In the genomic region with DNA sequence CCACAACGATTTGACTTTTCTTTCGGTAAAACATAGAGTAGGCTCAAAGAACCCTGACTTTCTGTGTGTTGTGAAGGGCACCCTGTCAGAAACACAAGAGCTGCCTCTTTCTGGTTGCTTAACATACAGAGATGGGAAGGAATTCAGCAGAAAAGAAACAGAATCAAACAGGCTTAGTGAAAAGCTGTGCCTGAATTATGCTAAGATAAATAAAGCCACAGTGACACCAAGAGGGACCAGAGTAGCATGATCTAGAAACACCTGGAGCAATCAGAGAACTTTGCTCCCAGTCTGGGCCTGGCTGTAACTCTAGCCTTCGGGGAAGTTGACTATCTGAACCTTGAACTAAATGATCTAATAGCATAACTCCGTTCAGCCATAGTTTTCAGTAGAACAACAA, we compare ENCODE assay signal across 10 mouse cellular contexts.
DNase-seq lines count a peak whose midpoint lies in the region; ATAC-seq and TF ChIP-seq lines count a peak whose summit lies in the region.
"Had no signal": no experiment of that assay in that cellular context is flagged by ENCODE, and none has a peak within 500 bp of the region (broad histone marks: within the 10 kb centered on the region; RNA-seq: fewer than 3 reads in every experiment).

No protein-coding gene starts in this region.

- ATAC-seq in frontal cortex, adult (ENCODE audit: low TSS enrichment) = 0 out of 2 replicates have a peak, but pooled peaks have one; percentile 58
- no peak for ATAC-seq in liver, embryonic 11.5 days (replicated peaks; ENCODE audit: low FRiP score)
- ATAC-seq in liver, embryonic 12.5 days = no peak
- ATAC-seq in stomach, embryonic 16.5 days (ENCODE audit: insufficient read depth, low FRiP score) = peak; percentile 30; the same call in 1 of the 2 replicates
- ATAC-seq in forebrain, embryonic 14.5 days = no peak

- no peak for TF ChIP-seq POLR2A in cerebellum, adult 2 months (IDR thresholded peaks at IDR 0.05; ENCODE audit: borderline replicate concordance, insufficient read depth, low read length)

- 68% methylated on average over 4 of the region's 4 CpGs for WGBS in liver, embryonic 11.5 days
- 66% methylated on average over 4 of the region's 4 CpGs for WGBS in liver, embryonic 12.5 days (ENCODE audit: insufficient replicate concordance)
- 58% methylated on average over 4 of the region's 4 CpGs for WGBS in stomach, embryonic 16.5 days
- 86% methylated on average over 4 of the region's 4 CpGs for WGBS in cerebellum, adult 2 months
- WGBS in forebrain, embryonic 14.5 days = 83% methylated on average over 4 of the region's 4 CpGs

- 0 out of 2 replicates have a peak overlapping the region, but pooled peaks have one; percentile 23 for H3K4me2 ChIP-seq in liver, embryonic 11.5 days
- H3K4me2 ChIP-seq in liver, embryonic 12.5 days = no peak overlapping the region
- H3K4me2 ChIP-seq in stomach, embryonic 16.5 days (ENCODE audit: low read depth, low read length) = peak overlapping the region; percentile 8; the same call in 1 of the 2 replicates
- H3K4me2 ChIP-seq in forebrain, embryonic 14.5 days (ENCODE audit: low read length) = no peak overlapping the region
- H3K4me2 ChIP-seq: lung, embryonic 15.5 days had no signal

- TF ChIP-seq CTCF in cerebellum, adult 2 months (IDR thresholded peaks at IDR 0.05; ENCODE audit: borderline replicate concordance, insufficient read depth, low read depth, low read length) = no peak

- peaks cover 10% of the 10 kb centered on the region for H3K4me1 ChIP-seq in liver, embryonic 11.5 days (replicated peaks; ENCODE audit: control insufficient read depth, insufficient read depth, low read length)
- H3K4me1 ChIP-seq in liver, embryonic 12.5 days = peaks cover 31% of the 10 kb centered on the region
- H3K4me1 ChIP-seq in stomach, embryonic 16.5 days (ENCODE audit: control insufficient read depth, insufficient read depth, low read length) = 0 out of 2 replicates have a peak, but pooled peaks cover 3% of the 10 kb centered on the region
- H3K4me1 ChIP-seq in cerebellum, adult 2 months (ENCODE audit: control insufficient read depth, insufficient read depth, low read length) = no peaks in the 10 kb centered on the region
- H3K4me1 ChIP-seq in forebrain, embryonic 14.5 days (ENCODE audit: control insufficient read depth, insufficient read depth, low read length) = peaks cover 18% of the 10 kb centered on the region; the same call in 1 of the 2 replicates

- H3K36me3 ChIP-seq in liver, embryonic 11.5 days (ENCODE audit: control insufficient read depth, insufficient read depth, low read length) = no peaks in the 10 kb centered on the region
- no peaks in the 10 kb centered on the region for H3K36me3 ChIP-seq in liver, embryonic 12.5 days
- no peaks in the 10 kb centered on the region for H3K36me3 ChIP-seq in stomach, embryonic 16.5 days (ENCODE audit: control insufficient read depth, insufficient read depth, low read length)
- H3K36me3 ChIP-seq in forebrain, embryonic 14.5 days (ENCODE audit: control insufficient read depth, insufficient read depth, low read length) = no peaks in the 10 kb centered on the region
- H3K36me3 ChIP-seq: forebrain, embryonic 10.5 days; lung, embryonic 15.5 days had no signal

- H3K9me3 ChIP-seq in liver, embryonic 11.5 days (ENCODE audit: control insufficient read depth, low read length) = no peaks in the 10 kb centered on the region
- H3K9me3 ChIP-seq in liver, embryonic 12.5 days (replicated peaks) = no peaks in the 10 kb centered on the region
- H3K9me3 ChIP-seq in stomach, embryonic 16.5 days (replicated peaks; ENCODE audit: control insufficient read depth, low read length) = no peaks in the 10 kb centered on the region
- no peaks in the 10 kb centered on the region for H3K9me3 ChIP-seq in forebrain, embryonic 14.5 days (replicated peaks; ENCODE audit: control insufficient read depth, low read length)
- H3K9me3 ChIP-seq: forebrain, embryonic 10.5 days; lung, embryonic 15.5 days had no signal

- H3K27me3 ChIP-seq in liver, embryonic 11.5 days (replicated peaks; ENCODE audit: control insufficient read depth, insufficient read depth, low read length) = peaks cover 17% of the 10 kb centered on the region
- peaks cover 36% of the 10 kb centered on the region for H3K27me3 ChIP-seq in liver, embryonic 12.5 days (replicated peaks)
- 0 out of 2 replicates have a peak, but pooled peaks cover 6% of the 10 kb centered on the region for H3K27me3 ChIP-seq in stomach, embryonic 16.5 days (ENCODE audit: control insufficient read depth, insufficient read depth, low read length)
- peaks cover 8% of the 10 kb centered on the region; the same call in 1 of the 2 replicates for H3K27me3 ChIP-seq in cerebellum, adult 2 months (ENCODE audit: control insufficient read depth, insufficient read depth, low read length)
- peaks cover 28% of the 10 kb centered on the region for H3K27me3 ChIP-seq in forebrain, embryonic 14.5 days (replicated peaks; ENCODE audit: control insufficient read depth, insufficient read depth, low read length)

- no peak for DNase-seq in frontal cortex, adult 2 months (ENCODE audit: extremely low spot score in 1 of 2, low spot score in 1 of 2)
- DNase-seq in liver, embryonic 11.5 days (ENCODE audit: low spot score) = no peak
- DNase-seq in induced T-regulatory cell, adult 2 months (ENCODE audit: low read depth) = peak; percentile 76
- no peak for DNase-seq in cerebellum, adult 2 months
- no peak for DNase-seq in forebrain, embryonic 14.5 days (ENCODE audit: low spot score)

- no peak overlapping the region for H3K4me3 ChIP-seq in liver, embryonic 11.5 days (ENCODE audit: low read depth, low read length)
- H3K4me3 ChIP-seq in liver, embryonic 12.5 days = no peak overlapping the region
- H3K4me3 ChIP-seq in stomach, embryonic 16.5 days (replicated peaks; ENCODE audit: low read length) = peak overlapping the region; percentile 14; the same call in 1 of the 2 replicates
- H3K4me3 ChIP-seq in cerebellum, adult 2 months (replicated peaks; ENCODE audit: insufficient read depth, low read depth, low read length) = no peak overlapping the region
- no peak overlapping the region for H3K4me3 ChIP-seq in forebrain, embryonic 14.5 days (ENCODE audit: low read depth, low read length)
- H3K4me3 ChIP-seq: forebrain, embryonic 10.5 days; lung, embryonic 15.5 days had no signal

- H3K27ac ChIP-seq in liver, embryonic 11.5 days (ENCODE audit: low read depth, low read length) = no peak overlapping the region
- no peak overlapping the region for H3K27ac ChIP-seq in liver, embryonic 12.5 days
- H3K27ac ChIP-seq in stomach, embryonic 16.5 days (ENCODE audit: low read length) = no peak overlapping the region
- H3K27ac ChIP-seq in cerebellum, adult 2 months (ENCODE audit: insufficient read depth, low read length) = no peak overlapping the region
- no peak overlapping the region for H3K27ac ChIP-seq in forebrain, embryonic 14.5 days (ENCODE audit: low read depth, low read length)
- H3K27ac ChIP-seq: forebrain, embryonic 10.5 days; lung, embryonic 15.5 days had no signal

- no peak overlapping the region for H3K9ac ChIP-seq in liver, embryonic 11.5 days (ENCODE audit: low read depth, low read length)
- H3K9ac ChIP-seq in liver, embryonic 12.5 days = no peak overlapping the region
- H3K9ac ChIP-seq in stomach, embryonic 16.5 days (ENCODE audit: low read length) = no peak overlapping the region
- H3K9ac ChIP-seq in forebrain, embryonic 14.5 days (ENCODE audit: low read length) = no peak overlapping the region
- H3K9ac ChIP-seq: lung, embryonic 15.5 days had no signal

Comparison
In these comparisons a context has a peak if more than half of its experiments do, and no peak if none do; other contexts are left out.
1. H3K4me2 ChIP-seq: peak in liver, embryonic 11.5 days (single experiment) and stomach, embryonic 16.5 days (single experiment); none in liver, embryonic 12.5 days (single experiment) and forebrain, embryonic 14.5 days (single experiment).
2. ATAC-seq: peak in frontal cortex, adult (single experiment) and stomach, embryonic 16.5 days (single experiment); none in liver, embryonic 11.5 days (single experiment), liver, embryonic 12.5 days (single experiment) and forebrain, embryonic 14.5 days (single experiment).